Mouse (Mus musculus) lung, postnatal 0 days (tissue): Measurements from ENCODE around the gene Lpcat3. TPM values are rescaled to one million over a fixed set of nuclear protein-coding genes. Genes with fewer than 3 reads are reported as not detected.

Source experiments
- ATAC-seq: fragments of 200-750 bp; cut with Nextera tagmentation; 2 replicates; pipeline ENCODE4 v1.8.0; 2017; ENCODE audit warnings: moderate library complexity
- DNase-seq: peaks from one replicate; pipeline ENCODE4 v3.0.0-alpha.2; 2016; ENCODE audit warnings: low spot score
- H3K27ac ChIP-seq: fragments of 300-500 bp; sonication (generic); 2 replicates; pipeline ENCODE4 v1.5.1; 2014; ENCODE audit warnings: antibody characterized with exemption, mild to moderate bottlenecking, low read length, mixed read lengths
- H3K27me3 ChIP-seq: fragments of 300-500 bp; sonication (generic); replicated peaks from 2 replicates; pipeline ENCODE4 v1.6.1; 2014; ENCODE audit warnings: low read length, mixed read lengths; ENCODE audit not compliant: insufficient read depth
- H3K36me3 ChIP-seq: fragments of 300-500 bp; sonication (generic); 2 replicates; pipeline ENCODE4 v1.6.1; 2014; ENCODE audit warnings: low read length, mixed read lengths; ENCODE audit not compliant: insufficient read depth
- H3K4me1 ChIP-seq: fragments of 300-500 bp; sonication (generic); 2 replicates; pipeline ENCODE4 v1.6.1; 2014; ENCODE audit warnings: antibody characterized with exemption, low read depth, low read length, mixed read lengths; ENCODE audit not compliant: insufficient read depth
- H3K4me2 ChIP-seq: fragments of 300-500 bp; sonication (generic); replicated peaks from 2 replicates; pipeline ENCODE4 v1.6.1; 2014; ENCODE audit warnings: low read depth, mild to moderate bottlenecking, low read length, moderate library complexity, mixed read lengths
- H3K4me3 ChIP-seq: fragments of 300-500 bp; sonication (generic); 2 replicates; pipeline ENCODE4 v1.5.1; 2014; ENCODE audit warnings: low read depth, low read length
- H3K9ac ChIP-seq: fragments of 300-500 bp; sonication (generic); replicated peaks from 2 replicates; pipeline ENCODE4 v1.6.1; 2014; ENCODE audit warnings: low read depth, mild to moderate bottlenecking
- H3K9me3 ChIP-seq: fragments of 300-500 bp; sonication (generic); 2 replicates; pipeline ENCODE4 v1.6.1; 2016; ENCODE audit warnings: low read length, mixed read lengths
- CTCF ChIP-seq: IDR thresholded peaks from 2 replicates; pipeline ENCODE4 v1.5.1; 2016; ENCODE audit warnings: antibody characterized with exemption, mild to moderate bottlenecking
- EP300 ChIP-seq: IDR thresholded peaks from 2 replicates; pipeline ENCODE4 v1.6.1; 2016; ENCODE audit warnings: antibody characterized with exemption, mild to moderate bottlenecking, control low read depth
- WGBS: fragments of 180-500 bp; shearing (Covaris S2); extraction: QIAGEN DNeasy Blood & Tissue Kit; methylation state at CpG from one replicate; pipeline ENCODE4 v1.1.7; 2014; 5-methylcytosine and 5-hydroxymethylcytosine counted together
- polyA plus RNA-seq: library from polyadenylated mRNA; unstranded; fragments of >200 nt; fragmentation: Nextera tagmentation; extraction: Ambion mirVana; gene quantifications from 2 replicates; pipeline ENCODE4 v1.2.1, GENCODE M21; 2015

The Lpcat3 gene
- polyA plus RNA-seq, 1 experiment from 2014 or later = 67.3 TPM

- Histone ChIP-seq H3K4me1 (no peaks in the 10 kb centered on the region), H3K4me2 (no peak overlapping the region), H3K4me3 (no peak overlapping the region), H3K27me3 (no peaks in the 10 kb centered on the region), H3K9ac (no peak overlapping the region), H3K9me3 (no peaks in the 10 kb centered on the region), H3K36me3 (no peaks in the 10 kb centered on the region), H3K27ac (no peak overlapping the region)
- 87% methylated on average over 10 of the region's 10 CpGs for WGBS
- TF ChIP-seq EP300 (no peak), CTCF (no peak)
- no peak for DNase-seq
- ATAC-seq = no peak
Measured at GRCm38 (mm10) chr6:124724472-124724871, 61.6 kb downstream of the Lpcat3 start.

- Histone ChIP-seq H3K36me3 (no peaks in the 10 kb centered on the region), H3K4me3 (no peak overlapping the region), H3K9me3 (no peaks in the 10 kb centered on the region), H3K4me2 (no peak overlapping the region), H3K27ac (no peak overlapping the region), H3K9ac (no peak overlapping the region), H3K27me3 (no peaks in the 10 kb centered on the region), H3K4me1 (peaks cover 4% of the 10 kb centered on the region; the same call in 1 of the 2 replicates)
- WGBS = 85% methylated on average over 10 of the region's 10 CpGs
- DNase-seq (no peak), ATAC-seq (no peak)
- TF ChIP-seq CTCF (no peak), EP300 (no peak)
Measured at GRCm38 (mm10) chr6:124728621-124729020, 65.8 kb downstream of the Lpcat3 start.

- Histone ChIP-seq H3K27me3 (no peaks in the 10 kb centered on the region), H3K4me3 (no peak overlapping the region), H3K27ac (no peak overlapping the region), H3K36me3 (no peaks in the 10 kb centered on the region), H3K9me3 (no peaks in the 10 kb centered on the region), H3K9ac (0 out of 2 replicates have a peak overlapping the region, but pooled peaks have one; percentile 5), H3K4me2 (no peak overlapping the region), H3K4me1 (peaks cover 4% of the 10 kb centered on the region; the same call in 1 of the 2 replicates)
- no peak for TF ChIP-seq EP300
- TF ChIP-seq CTCF = no peak
- DNase-seq (peak; percentile 48), ATAC-seq (peak; percentile 21; the same call in 1 of the 2 replicates)
- 71% methylated on average over 8 of the region's 8 CpGs for WGBS
Measured at GRCm38 (mm10) chr6:124729850-124730705, 67.3 kb downstream of the Lpcat3 start.

GRCm38 (mm10) chr6:124731038-124731437, 68.2 kb downstream of the Lpcat3 start:
- H3K4me3 ChIP-seq = no peak overlapping the region
- no peaks in the 10 kb centered on the region for H3K36me3 ChIP-seq
- no peak overlapping the region for H3K27ac ChIP-seq
- no peaks in the 10 kb centered on the region for H3K27me3 ChIP-seq
- no peak for ATAC-seq
- no peak overlapping the region for H3K4me2 ChIP-seq
- H3K4me1 ChIP-seq = peaks cover 4% of the 10 kb centered on the region; the same call in 1 of the 2 replicates
- TF ChIP-seq CTCF = no peak
- no peak for TF ChIP-seq EP300
- no peak for DNase-seq
- H3K9me3 ChIP-seq = no peaks in the 10 kb centered on the region
- WGBS = 79% methylated on average over 7 of the region's 7 CpGs
- H3K9ac ChIP-seq = no peak overlapping the region

- DNase-seq (peak; percentile 47), ATAC-seq (peak; percentile 73)
- H3K4me2 ChIP-seq = no peak overlapping the region
- no peaks in the 10 kb centered on the region for H3K36me3 ChIP-seq
- TF ChIP-seq CTCF (no peak), EP300 (no peak)
- peak overlapping the region; percentile 38; the same call in 1 of the 2 replicates for H3K27ac ChIP-seq
- H3K27me3 ChIP-seq = no peaks in the 10 kb centered on the region
- H3K4me3 ChIP-seq = peak overlapping the region; percentile 24
- 0 out of 2 replicates have a peak overlapping the region, but pooled peaks have one; percentile 19 for H3K9ac ChIP-seq
- 48% methylated on average over 19 of the region's 19 CpGs for WGBS
- peaks cover 4% of the 10 kb centered on the region; the same call in 1 of the 2 replicates for H3K4me1 ChIP-seq
- no peaks in the 10 kb centered on the region for H3K9me3 ChIP-seq
Measured at GRCm38 (mm10) chr6:124732476-124733370, 69.9 kb downstream of the Lpcat3 start.

GRCm38 (mm10) chr6:124734417-124734816, 71.6 kb downstream of the Lpcat3 start:
- 78% methylated on average over 3 of the region's 3 CpGs for WGBS

More at GRCm38 (mm10) chr6:124734417-124734816, 71.6 kb downstream of the Lpcat3 start:
- TF ChIP-seq EP300 (no peak), CTCF (no peak)
- DNase-seq (no peak), ATAC-seq (no peak)
- H3K9ac ChIP-seq = no peak overlapping the region
- H3K4me3 ChIP-seq = no peak overlapping the region
- peaks cover 4% of the 10 kb centered on the region for H3K4me1 ChIP-seq
- H3K9me3 ChIP-seq = no peaks in the 10 kb centered on the region
- H3K27me3 ChIP-seq = no peaks in the 10 kb centered on the region
- no peak overlapping the region for H3K4me2 ChIP-seq
- no peak overlapping the region for H3K27ac ChIP-seq
- H3K36me3 ChIP-seq = no peaks in the 10 kb centered on the region
